Mouse (Mus musculus) liver, postnatal 0 days (tissue): ENCODE data around the gene Reep6. TPM values are rescaled to one million over a fixed set of nuclear protein-coding genes. Genes with fewer than 3 reads are reported as not detected.

ENCODE experiments used
- ATAC-seq: fragments of 200-750 bp; cut with Nextera tagmentation; 2 replicates; pipeline ENCODE4 v1.8.0; 2017; ENCODE audit warnings: mild to moderate bottlenecking, moderate library complexity
- DNase-seq: peaks from one replicate; pipeline ENCODE4 v3.0.0-alpha.2; 2016
- H3K27ac ChIP-seq: fragments of 300-500 bp; sonication (generic); 2 replicates; pipeline ENCODE4 v1.5.1; 2014; ENCODE audit warnings: antibody characterized with exemption, moderate library complexity, mild to moderate bottlenecking, low read depth
- H3K27me3 ChIP-seq: fragments of 300-500 bp; sonication (generic); 2 replicates; pipeline ENCODE4 v1.6.1; 2014; ENCODE audit warnings: low read length, control low read depth, mixed read lengths; ENCODE audit not compliant: insufficient read depth
- H3K36me3 ChIP-seq: fragments of 300-500 bp; sonication (generic); replicated peaks from 2 replicates; pipeline ENCODE4 v1.6.1; 2014; ENCODE audit warnings: mild to moderate bottlenecking, control low read depth, low read length, moderate library complexity, mixed read lengths; ENCODE audit not compliant: insufficient read depth
- H3K4me1 ChIP-seq: fragments of 300-500 bp; sonication (generic); 2 replicates; pipeline ENCODE4 v1.6.1; 2014; ENCODE audit warnings: antibody characterized with exemption, mild to moderate bottlenecking, control low read depth; ENCODE audit not compliant: insufficient read depth
- H3K4me2 ChIP-seq: fragments of 300-500 bp; sonication (generic); 2 replicates; pipeline ENCODE4 v1.6.1; 2014; ENCODE audit warnings: low read depth, mild to moderate bottlenecking, low read length, moderate library complexity, mixed read lengths
- H3K4me3 ChIP-seq: fragments of 300-500 bp; sonication (generic); 2 replicates; pipeline ENCODE4 v1.5.1; 2014; ENCODE audit warnings: low read depth, low read length
- H3K9ac ChIP-seq: fragments of 300-500 bp; sonication (generic); replicated peaks from 2 replicates; pipeline ENCODE4 v1.6.1; 2014; ENCODE audit warnings: mild to moderate bottlenecking, moderate library complexity
- H3K9me3 ChIP-seq: fragments of 300-500 bp; sonication (generic); 2 replicates; pipeline ENCODE4 v1.6.1; 2016; ENCODE audit warnings: mild to moderate bottlenecking, control low read depth, low read length, mixed read lengths
- CTCF ChIP-seq: sonication (generic); IDR thresholded peaks from 2 replicates; pipeline ENCODE4 v1.5.1; 2016; ENCODE audit warnings: antibody characterized with exemption, low read depth
- EP300 ChIP-seq: IDR thresholded peaks from 2 replicates; pipeline ENCODE4 v1.6.1; 2016; ENCODE audit warnings: antibody characterized with exemption, low read depth, mild to moderate bottlenecking
- WGBS: fragments of 180-500 bp; shearing (Covaris S2); extraction: QIAGEN DNeasy Blood & Tissue Kit; methylation state at CpG from one replicate; pipeline ENCODE4 v1.1.7; 2014; ENCODE audit not compliant: insufficient replicate concordance; 5-methylcytosine and 5-hydroxymethylcytosine counted together
- polyA plus RNA-seq: library from polyadenylated mRNA; unstranded; fragments of >200 nt; fragmentation: Nextera tagmentation; extraction: Ambion mirVana; gene quantifications from 2 replicates; pipeline ENCODE4 v1.2.1, GENCODE M21; 2015

The Reep6 gene
- polyA plus RNA-seq, 1 experiment from 2014 or later = 167 TPM

DNA sequence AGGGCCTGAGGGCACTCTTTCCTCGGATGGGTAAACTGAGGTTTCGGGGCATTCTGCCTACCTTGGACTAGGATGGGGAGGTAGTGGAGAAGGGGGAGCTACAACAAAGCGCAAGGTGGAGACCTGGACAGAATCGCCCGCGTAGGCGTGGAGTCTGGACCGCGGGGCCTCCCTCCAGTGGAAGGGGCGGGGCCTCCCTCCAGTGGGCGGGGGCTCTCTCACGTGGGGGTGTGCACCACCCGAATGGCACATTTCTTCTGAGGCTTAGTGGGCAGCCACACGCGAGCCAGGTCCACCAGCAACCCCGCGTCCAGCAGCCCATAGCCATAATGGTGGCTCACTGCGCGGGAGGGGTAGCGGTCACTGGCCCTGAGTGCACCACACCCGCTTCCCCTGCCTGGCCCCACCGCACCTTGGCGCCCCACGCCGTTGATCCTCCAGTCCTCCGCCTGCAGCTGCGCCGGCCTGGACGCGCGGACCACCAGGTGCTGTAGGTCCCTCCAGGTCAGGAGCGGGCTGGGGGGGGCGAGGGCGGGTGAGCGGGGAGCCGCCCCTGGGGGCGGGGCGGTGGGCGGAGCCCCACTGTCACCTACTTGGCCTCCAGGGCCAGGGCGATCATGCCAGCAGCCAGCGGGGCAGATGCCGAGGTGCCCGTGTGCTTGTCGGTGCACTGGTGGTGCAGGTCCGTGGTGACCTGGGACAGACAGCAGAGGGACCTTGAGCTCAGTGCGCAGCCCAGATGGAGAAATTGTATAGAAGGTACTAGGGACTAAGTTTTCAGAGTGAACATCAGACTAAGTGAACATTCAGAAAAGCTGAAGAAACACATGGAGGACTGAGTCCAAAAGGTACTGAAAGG is 6.3 kb upstream of the Reep6 start:
- no peaks in the 10 kb centered on the region for H3K27me3 ChIP-seq

GRCm38 (mm10) chr10:80324120-80325037 is 5.4 kb upstream of the Reep6 start:
- DNase-seq (no peak), ATAC-seq (peak; percentile 64)
- no peaks in the 10 kb centered on the region for H3K27me3 ChIP-seq
- 73% methylated on average over 17 of the region's 17 CpGs for WGBS
- H3K9me3 ChIP-seq = no peaks in the 10 kb centered on the region
- H3K4me2 ChIP-seq = peak overlapping the region; percentile 100
- H3K36me3 ChIP-seq = no peaks in the 10 kb centered on the region
- TF ChIP-seq EP300 = no peak
- TF ChIP-seq CTCF = no peak
- H3K9ac ChIP-seq = peak overlapping the region; percentile 78; the same call in 1 of the 2 replicates
- peak overlapping the region; percentile 66; the same call in 1 of the 2 replicates for H3K4me3 ChIP-seq
- H3K4me1 ChIP-seq = peaks cover 33% of the 10 kb centered on the region
- peak overlapping the region; percentile 95 for H3K27ac ChIP-seq

More for the DNA sequence above, 6.3 kb upstream of the Reep6 start:
- WGBS = under 1% methylated on average over 42 of the region's 46 CpGs
- DNase-seq (peak; percentile 89), ATAC-seq (peak; percentile 75)
- Histone ChIP-seq H3K4me1 (peaks cover 33% of the 10 kb centered on the region), H3K4me3 (peak overlapping the region; percentile 66), H3K4me2 (peak overlapping the region; percentile 100), H3K9me3 (no peaks in the 10 kb centered on the region), H3K36me3 (peaks cover 7% of the 10 kb centered on the region; the same call in 1 of the 2 replicates), H3K9ac (peak overlapping the region; percentile 78), H3K27ac (peak overlapping the region; percentile 95)
- TF ChIP-seq CTCF (0 out of 2 replicates have a peak, but pooled peaks have one; percentile 18), EP300 (peak; percentile 37; the same call in 1 of the 2 replicates)

- H3K9ac ChIP-seq = no peak overlapping the region
- DNase-seq (no peak), ATAC-seq (no peak)
- peaks cover 31% of the 10 kb centered on the region for H3K4me1 ChIP-seq
- WGBS = 81% methylated on average over 21 of the region's 21 CpGs
- no peak overlapping the region for H3K4me3 ChIP-seq
- H3K36me3 ChIP-seq = no peaks in the 10 kb centered on the region
- no peak overlapping the region for H3K27ac ChIP-seq
- no peak for TF ChIP-seq CTCF
- TF ChIP-seq EP300 = no peak
- no peaks in the 10 kb centered on the region for H3K27me3 ChIP-seq
- H3K9me3 ChIP-seq = no peaks in the 10 kb centered on the region
- no peak overlapping the region for H3K4me2 ChIP-seq
Measured at GRCm38 (mm10) chr10:80325045-80325444, 4.7 kb upstream of the Reep6 start.

DNA sequence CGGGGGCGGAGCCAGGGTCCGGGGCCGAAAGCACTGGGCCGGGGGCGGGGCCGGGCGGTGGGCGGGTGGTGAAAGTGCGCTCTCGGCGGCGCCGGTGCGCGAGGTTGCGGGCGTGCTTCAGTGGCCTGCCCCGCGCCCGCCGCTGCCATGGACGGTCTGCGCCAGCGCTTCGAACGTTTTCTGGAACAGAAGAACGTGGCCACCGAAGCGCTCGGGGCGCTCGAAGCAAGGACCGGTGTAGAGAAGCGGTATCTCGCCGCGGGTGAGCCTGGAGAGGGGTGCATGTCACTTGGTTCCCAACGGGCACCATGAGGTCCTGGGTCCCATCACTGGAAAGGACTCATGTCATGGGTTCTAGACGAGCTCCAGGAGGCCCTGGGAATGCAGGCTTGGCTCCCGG is 331 bp downstream of the Reep6 start:
- Histone ChIP-seq H3K9me3 (no peaks in the 10 kb centered on the region), H3K4me1 (peaks cover 42% of the 10 kb centered on the region), H3K27me3 (no peaks in the 10 kb centered on the region), H3K36me3 (peaks cover 7% of the 10 kb centered on the region; the same call in 1 of the 2 replicates), H3K9ac (peak overlapping the region; percentile 79), H3K4me3 (peak overlapping the region; percentile 59), H3K4me2 (peak overlapping the region; percentile 94), H3K27ac (peak overlapping the region; percentile 97)
- TF ChIP-seq EP300 (no peak), CTCF (no peak)
- DNase-seq (no peak), ATAC-seq (no peak)
- WGBS = under 1% methylated on average over 28 of the region's 41 CpGs

- Histone ChIP-seq H3K9ac (peak overlapping the region; percentile 79), H3K9me3 (no peaks in the 10 kb centered on the region), H3K27me3 (no peaks in the 10 kb centered on the region), H3K4me1 (peaks cover 42% of the 10 kb centered on the region), H3K4me2 (peak overlapping the region; percentile 94), H3K27ac (peak overlapping the region; percentile 97), H3K36me3 (peaks cover 14% of the 10 kb centered on the region), H3K4me3 (peak overlapping the region; percentile 59)
- ATAC-seq (no peak), DNase-seq (no peak)
- TF ChIP-seq EP300 = no peak
- TF ChIP-seq CTCF = no peak
- WGBS = 52% methylated on average over 2 of the region's 2 CpGs
Measured at GRCm38 (mm10) chr10:80330888-80331287, 1.1 kb downstream of the Reep6 start.
